Mouse (Mus musculus) layer of hippocampus, adult 2 months (tissue): Measurements from ENCODE around the gene Vmn1r77. TPM values are rescaled to one million over a fixed set of nuclear protein-coding genes. Genes with fewer than 3 reads are reported as not detected.
"Not testable (repeated sequence)": the region's sequence is repeated elsewhere in the genome, so short reads cannot be mapped to it uniquely, and the experiment has no call there.

Experiments
- DNase-seq, 2 experiments: peaks; one replicate each; pipeline ENCODE4 v3.0.0; 2022; ENCODE audit warnings: low spot score in 2 of 2
- H3K27ac ChIP-seq: fragments of 200-600 bp; 2 replicates; pipeline ENCODE4 v1.8.1; 2022
- H3K4me3 ChIP-seq: fragments of 200-600 bp; 2 replicates; pipeline ENCODE4 v1.8.1; 2022; ENCODE audit warnings: mild to moderate bottlenecking
- CTCF ChIP-seq: fragments of 200-600 bp; conservative IDR thresholded peaks from 2 replicates; pipeline ENCODE4 v1.8.1; 2022; ENCODE audit warnings: antibody characterized with exemption, mild to moderate bottlenecking, moderate library complexity
- long read RNA-seq, 2 experiments: library from polyadenylated mRNA; stranded (forward); transcript quantifications; one replicate each; pipeline ENCODE4 v2.0.0; 2021; ENCODE audit warnings: borderline mapping rate in 2 of 2
- total RNA-seq, 2 experiments: library from RNA; stranded (reverse); gene quantifications; 2 replicates each; pipeline ENCODE4 v1.2.3; 2021

Gene Vmn1r77
- total RNA-seq, result under 1 TPM in 1 of 2 experiments, not detected in 1; 0.05 TPM
- long read RNA-seq, experiment 1, result 0 reads
- long read RNA-seq, experiment 2, result 0 reads

DNA sequence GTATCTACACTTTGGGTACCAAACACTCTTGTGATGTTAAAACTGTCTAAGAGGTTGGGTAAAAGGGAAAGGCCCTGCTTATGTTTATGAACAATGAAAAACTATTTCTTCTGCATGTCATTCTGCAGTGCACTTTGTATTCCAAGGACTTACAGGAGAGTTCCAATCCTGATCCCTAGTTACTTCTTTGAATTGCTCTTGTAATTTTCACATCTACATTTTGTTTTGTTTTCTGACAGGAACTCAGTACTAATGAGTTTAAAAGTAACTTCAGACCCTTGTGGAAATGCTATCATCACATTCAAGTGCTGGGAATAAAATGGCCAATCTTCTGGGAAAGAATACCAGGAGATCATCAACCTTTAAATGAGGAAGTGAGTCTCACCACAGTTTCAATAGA is at the start of gene Vmn1r77:
TSS of gene Vmn1r77 (plus strand) at position 301 of the 400 bp plus-strand sequence.
- not testable (repeated sequence) for H3K27ac ChIP-seq, H3K4me3 ChIP-seq, DNase-seq

- not testable (repeated sequence) for DNase-seq
These were observed 25.1 kb upstream of the Vmn1r77 start for GRCm38 (mm10) chr7:12011491-12011890.

DNA sequence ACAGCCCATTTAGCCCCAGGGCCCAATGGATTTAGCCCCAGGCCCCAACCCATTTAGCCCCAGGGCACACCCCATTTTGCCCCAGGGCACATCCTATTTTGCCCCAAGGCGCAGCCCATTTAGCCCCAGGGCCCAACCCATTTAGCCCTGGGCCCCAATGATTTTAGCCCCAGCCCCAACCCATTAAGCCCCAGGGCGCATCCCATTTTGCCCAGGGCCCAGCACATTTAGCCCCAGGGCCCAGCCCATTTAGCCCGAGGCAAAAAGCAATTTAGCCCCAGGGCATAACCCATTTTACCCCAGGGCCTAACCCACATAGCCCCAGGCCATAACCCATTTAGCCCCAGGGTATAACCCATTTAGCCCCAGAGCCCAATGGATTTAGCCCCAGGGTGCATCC is 24.2 kb upstream of the Vmn1r77 start:
- not testable (repeated sequence) for DNase-seq, H3K4me3 ChIP-seq, H3K27ac ChIP-seq

More at GRCm38 (mm10) chr7:12011491-12011890, 25.1 kb upstream of the Vmn1r77 start:
- H3K4me3 ChIP-seq, H3K27ac ChIP-seq: not testable (repeated sequence)

- DNase-seq, result no peak
- Histone ChIP-seq H3K27ac (no peak overlapping the region), H3K4me3 (no peak overlapping the region)
- TF ChIP-seq CTCF, result no peak
These were observed 23.4 kb upstream of the Vmn1r77 start for GRCm38 (mm10) chr7:12013106-12013505.

DNA sequence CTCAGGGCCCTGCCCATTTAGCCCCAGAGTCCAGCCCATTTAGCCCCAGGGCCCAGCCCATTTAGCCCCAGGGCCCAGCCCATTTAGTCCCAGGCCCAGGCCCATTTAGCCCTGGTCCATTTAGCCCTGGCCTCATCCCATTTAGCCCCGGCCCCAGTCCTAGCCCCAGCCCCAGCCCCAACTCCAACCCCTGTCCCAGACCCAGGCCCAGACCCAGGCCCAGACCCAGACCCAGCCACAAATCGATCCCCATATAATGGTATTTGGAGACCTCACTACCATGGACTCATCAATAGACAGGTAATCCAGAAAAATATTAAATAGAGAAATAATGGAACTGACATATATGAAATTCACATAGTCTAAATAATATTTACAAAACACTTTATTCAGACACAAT is 18.7 kb upstream of the Vmn1r77 start:
- not testable (repeated sequence) for DNase-seq, H3K27ac ChIP-seq, H3K4me3 ChIP-seq

DNA sequence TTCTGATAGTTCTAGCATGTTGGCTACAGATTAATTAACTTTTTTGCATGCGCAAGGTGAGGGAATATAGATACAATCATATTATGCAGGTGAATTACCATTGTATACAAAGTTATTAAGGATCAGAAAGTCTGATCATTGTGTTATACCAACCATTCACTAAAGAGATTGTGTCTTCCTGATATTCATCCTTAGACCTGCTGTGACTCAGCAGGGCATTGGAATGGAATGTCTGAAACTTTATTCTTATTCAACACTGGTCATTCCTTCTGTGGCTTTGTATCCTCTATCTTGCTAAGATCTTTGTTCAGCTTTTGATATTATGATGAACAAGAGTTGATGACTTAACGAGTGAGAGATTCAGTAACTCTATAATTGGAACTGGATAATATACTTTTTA is 4.1 kb downstream of the Vmn1r77 start:
- TF ChIP-seq CTCF, result no peak
- Histone ChIP-seq H3K27ac (no peak overlapping the region), H3K4me3 (no peak overlapping the region)
- no peak for DNase-seq

Other genes with a start within 250 kb of the Vmn1r77 start
- gene Vmn1r74, start 202.8 kb upstream of the Vmn1r77 start, total RNA-seq, result not detected
- not detected for gene Vmn1r75, start 162.1 kb upstream of the Vmn1r77 start, total RNA-seq
- gene Vmn1r76, start 98.5 kb upstream of the Vmn1r77 start, total RNA-seq, result not detected
- not detected for gene Vmn1r78, start 113.5 kb downstream of the Vmn1r77 start, total RNA-seq
- gene Vmn1r79, start 134.5 kb downstream of the Vmn1r77 start, total RNA-seq, result not detected
- not detected for gene Vmn1r80, start 152.5 kb downstream of the Vmn1r77 start, total RNA-seq
- gene Vmn1r81, start 231.5 kb downstream of the Vmn1r77 start, total RNA-seq, result not detected